Comparison of ENCODE assay signal across 8 mouse cellular contexts in genomic region chr14:20294947-20295346, GRCm38 (mm10). TPM values are rescaled to one million over a fixed set of nuclear protein-coding genes. Genes with fewer than 3 reads are reported as not detected.
DNase-seq lines count a peak whose midpoint lies in the region; ATAC-seq and TF ChIP-seq lines count a peak whose summit lies in the region.

No protein-coding gene starts in this region.

- ATAC-seq in hindbrain, postnatal 0 days: no peak

- H3K79me2 ChIP-seq in myocyte (ENCODE audit: control insufficient read depth, insufficient read depth): no peaks in the 10 kb centered on the region

- H3K9ac ChIP-seq in hindbrain, postnatal 0 days (replicated peaks; ENCODE audit: low read length): peak overlapping the region; percentile 14

- WGBS in hindbrain, postnatal 0 days: 43% methylated on average over 8 of the region's 8 CpGs

- no peaks in the 10 kb centered on the region for H3K9me3 ChIP-seq in hindbrain, postnatal 0 days (ENCODE audit: low read length)

- peak overlapping the region; percentile 37; the same call in 1 of the 2 replicates for H3K27ac ChIP-seq in left cerebral cortex, adult 2 months
- H3K27ac ChIP-seq in cortical plate, adult 2 months (ENCODE audit: insufficient read depth, low read length): no peak overlapping the region
- H3K27ac ChIP-seq in hindbrain, postnatal 0 days: no peak overlapping the region

- DNase-seq in left cerebral cortex, adult 2 months (ENCODE audit: extremely low spot score in 1 of 2, low spot score in 2 of 2): no peak
- DNase-seq in left cerebral cortex, postnatal 14 days (ENCODE audit: low spot score in 2 of 2): no peak
- DNase-seq in hindbrain, postnatal 0 days (ENCODE audit: low spot score): no peak
- DNase-seq in cerebellum, adult 11-12 months: no peak
- no peak for DNase-seq in right cerebral cortex, postnatal 4 days
- DNase-seq in right cerebral cortex, postnatal 14 days: no peak

- H3K27me3 ChIP-seq in hindbrain, postnatal 0 days (ENCODE audit: insufficient read depth, low read length): no peaks in the 10 kb centered on the region
- no peaks in the 10 kb centered on the region for H3K27me3 ChIP-seq in myocyte (ENCODE audit: control insufficient read depth, insufficient read depth, insufficient read length)

- H3K36me3 ChIP-seq in hindbrain, postnatal 0 days (ENCODE audit: insufficient read depth, low read length): no peaks in the 10 kb centered on the region
- no peaks in the 10 kb centered on the region for H3K36me3 ChIP-seq in myocyte (ENCODE audit: control insufficient read depth, insufficient read depth)

- H3ac ChIP-seq in myocyte (ENCODE audit: control insufficient read depth, insufficient read length): no peak overlapping the region

- peaks cover 4% of the 10 kb centered on the region for H3K4me1 ChIP-seq in cortical plate, adult 2 months (ENCODE audit: control insufficient read depth, insufficient read depth, low read length)
- H3K4me1 ChIP-seq in hindbrain, postnatal 0 days (ENCODE audit: insufficient read depth, low read length): no peaks in the 10 kb centered on the region

- no peak for TF ChIP-seq CTCF in left cerebral cortex, adult 2 months (IDR thresholded peaks at IDR 0.05)
- no peak for TF ChIP-seq CTCF in cortical plate, adult 2 months (IDR thresholded peaks at IDR 0.05; ENCODE audit: extremely low read depth, insufficient read depth, low read length)
- no peak for TF ChIP-seq CTCF in hindbrain, postnatal 0 days (IDR thresholded peaks at IDR 0.05; ENCODE audit: low read depth)

- intact Hi-C loops in left cerebral cortex, adult 2 months (cut with DNase I): no loop called here
- intact Hi-C loops in left cerebral cortex, postnatal 14 days (cut with DNase I): no loop called here

- TF ChIP-seq POLR2A in cortical plate, adult 2 months (IDR thresholded peaks at IDR 0.05; ENCODE audit: extremely low read depth, insufficient read depth, low read length): no peak
- no peak for TF ChIP-seq POLR2A in myocyte (IDR thresholded peaks at IDR 0.05; ENCODE audit: insufficient read length, low read depth)

- peak overlapping the region; percentile 55 for H3K4me2 ChIP-seq in hindbrain, postnatal 0 days (ENCODE audit: low read depth, low read length)
- H3K4me2 ChIP-seq in myocyte (ENCODE audit: low read depth): peak overlapping the region; percentile 95

- peak overlapping the region; percentile 56 for H3K4me3 ChIP-seq in left cerebral cortex, adult 2 months
- H3K4me3 ChIP-seq in cortical plate, adult 2 months (ENCODE audit: insufficient read depth, low read length): peak overlapping the region; percentile 44
- peak overlapping the region; percentile 59 for H3K4me3 ChIP-seq in hindbrain, postnatal 0 days (ENCODE audit: low read length)
- peak overlapping the region; percentile 32 for H3K4me3 ChIP-seq in myocyte

TF ChIP-seq in myocyte, 11 proteins besides CTCF, POLR2A, EP300 and RAD21:
- no peak for TF ChIP-seq MYOD1 (IDR thresholded peaks at IDR 0.05; ENCODE audit: control insufficient read depth in 1 of 3, insufficient read length in 2 of 3, low read depth in 2 of 3)
- TF ChIP-seq USF1 (IDR thresholded peaks at IDR 0.05; ENCODE audit: low read depth): no peak
- TF ChIP-seq POLR2AphosphoS2 (IDR thresholded peaks at IDR 0.05; ENCODE audit: insufficient read length, low read depth): no peak
- no peak for TF ChIP-seq TCF3 (IDR thresholded peaks at IDR 0.05; ENCODE audit: insufficient read length, low read depth)
- TF ChIP-seq SRF (IDR thresholded peaks at IDR 0.05; ENCODE audit: control insufficient read depth, insufficient read length, low read depth): no peak
- TF ChIP-seq MAX (IDR thresholded peaks at IDR 0.05; ENCODE audit: low read depth): no peak
- TF ChIP-seq TCF12 (IDR thresholded peaks at IDR 0.05; ENCODE audit: insufficient read depth, poor library complexity, severe bottlenecking): no peak
- no peak for TF ChIP-seq REST (IDR thresholded peaks at IDR 0.05; ENCODE audit: insufficient read depth, insufficient read length)
- no peak for TF ChIP-seq E2F4 (IDR thresholded peaks at IDR 0.05; ENCODE audit: insufficient read depth)
- TF ChIP-seq CEBPB (IDR thresholded peaks at IDR 0.05; ENCODE audit: insufficient read depth, poor library complexity, severe bottlenecking): no peak
- no peak for TF ChIP-seq MYOG (IDR thresholded peaks at IDR 0.05; ENCODE audit: control insufficient read depth in 1 of 3, insufficient read depth in 1 of 3, insufficient read length in 2 of 3, low read depth in 2 of 3)

RNA-seq across cellular contexts. Expression of gene Nudt13, which starts 0.5 kb away (rescaled TPM):
- total RNA-seq in left cerebral cortex, adult 2 months (2021): 10 to 100 TPM; 17.3 to 18.6 TPM
- total RNA-seq in left cerebral cortex, postnatal 14 days (2021): 10 to 100 TPM; 13.0 to 22.1 TPM
- polyA plus RNA-seq in cortical plate, adult 2 months (2012; rRNA removed): 30.4 and 32.7 TPM in 2 replicates
- total RNA-seq in hindbrain, postnatal 0 days (2014; rRNA removed): 10.3 and 13.4 TPM in 2 replicates
- 11.2 and 12.0 TPM in 2 replicates for polyA plus RNA-seq in hindbrain, postnatal 0 days (2015; fragmentation: Nextera tagmentation; extraction: Ambion mirVana)
- 11.1 TPM for polyA plus RNA-seq in myocyte (2012; fragmentation: generic; extraction: Trizol)

RNA-seq across cellular contexts. Expression of gene Kcnk16, which starts 25.9 kb away (rescaled TPM):
- not detected for total RNA-seq in left cerebral cortex, adult 2 months (2021)
- not detected for total RNA-seq in left cerebral cortex, postnatal 14 days (2021)
- not detected in 2 replicates for polyA plus RNA-seq in cortical plate, adult 2 months (2012; rRNA removed)
- total RNA-seq in hindbrain, postnatal 0 days (2014; rRNA removed): 0.18 TPM in 1 of 2 replicates, not detected in the other
- not detected in 2 replicates for polyA plus RNA-seq in hindbrain, postnatal 0 days (2015; fragmentation: Nextera tagmentation; extraction: Ambion mirVana)
- polyA plus RNA-seq in myocyte (2012; fragmentation: generic; extraction: Trizol): not detected

RNA-seq across cellular contexts. Expression of gene Ecd, which starts 53.0 kb away (rescaled TPM):
- 10 to 100 TPM; 33.2 to 39.0 TPM for total RNA-seq in left cerebral cortex, adult 2 months (2021)
- total RNA-seq in left cerebral cortex, postnatal 14 days (2021): 10 to 100 TPM; 32.1 to 32.7 TPM
- polyA plus RNA-seq in cortical plate, adult 2 months (2012; rRNA removed): 31.8 and 32.5 TPM in 2 replicates
- 29.8 and 38.6 TPM in 2 replicates for total RNA-seq in hindbrain, postnatal 0 days (2014; rRNA removed)
- 37.3 and 38.4 TPM in 2 replicates for polyA plus RNA-seq in hindbrain, postnatal 0 days (2015; fragmentation: Nextera tagmentation; extraction: Ambion mirVana)
- 27.0 TPM for polyA plus RNA-seq in myocyte (2012; fragmentation: generic; extraction: Trizol)

RNA-seq across cellular contexts. Expression of gene Fam149b, which starts 53.0 kb away (rescaled TPM):
- 10 to 100 TPM; 50.6 to 53.1 TPM for total RNA-seq in left cerebral cortex, adult 2 months (2021)
- total RNA-seq in left cerebral cortex, postnatal 14 days (2021): 10 to 100 TPM; 40.2 to 45.1 TPM
- 56.6 and 61.0 TPM in 2 replicates for polyA plus RNA-seq in cortical plate, adult 2 months (2012; rRNA removed)
- total RNA-seq in hindbrain, postnatal 0 days (2014; rRNA removed): 42.1 and 44.4 TPM in 2 replicates
- 25.9 and 28.8 TPM in 2 replicates for polyA plus RNA-seq in hindbrain, postnatal 0 days (2015; fragmentation: Nextera tagmentation; extraction: Ambion mirVana)
- 11.5 TPM for polyA plus RNA-seq in myocyte (2012; fragmentation: generic; extraction: Trizol)
